Comparison of ENCODE assay signal across 10 mouse cellular contexts in genomic region chr12:53970721-53971120, GRCm38 (mm10).
"Had no signal": no experiment of that assay in that cellular context is flagged by ENCODE, and none has a peak within 500 bp of the region (broad histone marks: within the 10 kb centered on the region; RNA-seq: fewer than 3 reads in every experiment).

No protein-coding gene starts in this region.

- DNase-seq: kidney, postnatal 36 days; left cerebral cortex, postnatal 4 days; lung, adult 2 months; lung, postnatal 10 days; lung, postnatal 4 days; retina, postnatal 1 day; right cerebral cortex, postnatal 4 days; spleen, adult 18-20 months; thymus, postnatal 14 days had no signal

- ATAC-seq: midbrain, embryonic 15.5 days had no signal
